In genomic region chr17:71309141-71309540, GRCm38 (mm10) we compare ENCODE assay signal across 9 mouse cellular contexts. TPM values are rescaled to one million over a fixed set of nuclear protein-coding genes. Genes with fewer than 3 reads are reported as not detected.
DNase-seq lines count a peak whose midpoint lies in the region; ATAC-seq lines count a peak whose summit lies in the region.
"Had no signal": no experiment of that assay in that cellular context is flagged by ENCODE, and none has a peak within 500 bp of the region (broad histone marks: within the 10 kb centered on the region; RNA-seq: fewer than 3 reads in every experiment).

No protein-coding gene starts in this region.

- no peaks in the 10 kb centered on the region for H3K36me3 ChIP-seq in embryonic facial prominence, embryonic 15.5 days
- H3K36me3 ChIP-seq in liver, embryonic 12.5 days = peaks cover 11% of the 10 kb centered on the region
- H3K36me3 ChIP-seq in neural tube, embryonic 15.5 days = no peaks in the 10 kb centered on the region

- H3K4me3 ChIP-seq in embryonic facial prominence, embryonic 15.5 days (replicated peaks) = peak overlapping the region; percentile 64
- peak overlapping the region; percentile 76; the same call in 1 of the 2 replicates for H3K4me3 ChIP-seq in liver, embryonic 12.5 days
- no peak overlapping the region for H3K4me3 ChIP-seq in neural tube, embryonic 15.5 days (replicated peaks)

- H3K27ac ChIP-seq in embryonic facial prominence, embryonic 15.5 days (replicated peaks) = peak overlapping the region; percentile 83; the same call in 1 of the 2 replicates
- no peak overlapping the region for H3K27ac ChIP-seq in liver, embryonic 12.5 days
- no peak overlapping the region for H3K27ac ChIP-seq in neural tube, embryonic 15.5 days (replicated peaks)

- H3K9ac ChIP-seq in embryonic facial prominence, embryonic 15.5 days = no peak overlapping the region
- H3K9ac ChIP-seq in liver, embryonic 12.5 days = peak overlapping the region; percentile 91; the same call in 1 of the 2 replicates
- no peak overlapping the region for H3K9ac ChIP-seq in neural tube, embryonic 15.5 days (replicated peaks)

- H3K4me2 ChIP-seq in embryonic facial prominence, embryonic 15.5 days (replicated peaks) = peak overlapping the region; percentile 99
- peak overlapping the region; percentile 96 for H3K4me2 ChIP-seq in liver, embryonic 12.5 days
- peak overlapping the region; percentile 100 for H3K4me2 ChIP-seq in neural tube, embryonic 15.5 days

- H3K9me3 ChIP-seq in embryonic facial prominence, embryonic 15.5 days (replicated peaks) = no peaks in the 10 kb centered on the region
- no peaks in the 10 kb centered on the region for H3K9me3 ChIP-seq in liver, embryonic 12.5 days (replicated peaks)
- H3K9me3 ChIP-seq in neural tube, embryonic 15.5 days (replicated peaks) = no peaks in the 10 kb centered on the region

- ATAC-seq in embryonic facial prominence, embryonic 15.5 days (ENCODE audit: insufficient number of reproducible peaks, low FRiP score, low TSS enrichment, low read depth) = no peak
- no peak for ATAC-seq in liver, embryonic 12.5 days
- no peak for ATAC-seq in neural tube, embryonic 15.5 days (ENCODE audit: low FRiP score)

- peaks cover 33% of the 10 kb centered on the region for H3K27me3 ChIP-seq in embryonic facial prominence, embryonic 15.5 days
- peaks cover 19% of the 10 kb centered on the region; the same call in 1 of the 2 replicates for H3K27me3 ChIP-seq in liver, embryonic 12.5 days (replicated peaks)
- H3K27me3 ChIP-seq in neural tube, embryonic 15.5 days (replicated peaks) = peaks cover 31% of the 10 kb centered on the region

- peak; percentile 14 for DNase-seq in layer of hippocampus, adult 9-11 months
- no peak for DNase-seq in layer of hippocampus, postnatal 14 days (ENCODE audit: low spot score in 2 of 2)
- DNase-seq in MN1 (ENCODE audit: low spot score) = no peak
- no peak for DNase-seq in frontal cortex, postnatal 14 days (ENCODE audit: low spot score in 2 of 2)
- DNase-seq: kidney, postnatal 36 days; spleen, adult 18-20 months had no signal

- peaks cover 21% of the 10 kb centered on the region for H3K4me1 ChIP-seq in embryonic facial prominence, embryonic 15.5 days
- peaks cover 45% of the 10 kb centered on the region for H3K4me1 ChIP-seq in liver, embryonic 12.5 days
- peaks cover 28% of the 10 kb centered on the region for H3K4me1 ChIP-seq in neural tube, embryonic 15.5 days

- 22% methylated on average over 14 of the region's 14 CpGs for WGBS in embryonic facial prominence, embryonic 15.5 days
- 65% methylated on average over 14 of the region's 14 CpGs for WGBS in liver, embryonic 12.5 days (ENCODE audit: insufficient replicate concordance)
- WGBS in neural tube, embryonic 15.5 days = 13% methylated on average over 14 of the region's 14 CpGs

RNA-seq across cellular contexts. Expression of gene Emilin2, which starts 2.6 kb away (rescaled TPM):
- 1 to 10 TPM; 2.5 to 4.1 TPM for total RNA-seq in layer of hippocampus, postnatal 14 days (2021)
- polyA plus RNA-seq in embryonic facial prominence, embryonic 15.5 days (2015; fragmentation: Nextera tagmentation; extraction: Ambion mirVana) = 26.3 and 31.7 TPM in 2 replicates
- 28.9 and 31.1 TPM in 2 replicates for polyA plus RNA-seq in liver, embryonic 12.5 days (2016; fragmentation: Nextera tagmentation; extraction: Ambion mirVana)
- polyA plus RNA-seq in neural tube, embryonic 15.5 days (2015; fragmentation: Nextera tagmentation; extraction: Ambion mirVana) = 2.8 and 4.0 TPM in 2 replicates
